Mouse (Mus musculus): ENCODE data around the gene Ncaph2.
A peak's percentile ranks its signal among the peaks of the same experiment; 100 is the strongest.

Gene Ncaph2

GRCm38 (mm10) chr15:89379429-89379828, 23.9 kb downstream of the Ncaph2 start:
- DNase-seq, result peak; percentile 68 to 70

GRCm38 (mm10) chr15:89384617-89385016, 29.1 kb downstream of the Ncaph2 start, which contains the start of gene Klhdc7b:
Gene Klhdc7b, plus strand, starts transcription at chr15:89384917.
- DNase-seq, result no peak

GRCm38 (mm10) chr15:89387127-89387526, 31.6 kb downstream of the Ncaph2 start:
- DNase-seq, result no peak

GRCm38 (mm10) chr15:89390081-89390480, 34.6 kb downstream of the Ncaph2 start:
- DNase-seq, result peak in 1 of 2 experiments; percentile 73

GRCm38 (mm10) chr15:89396883-89397282, 41.4 kb downstream of the Ncaph2 start:
- DNase-seq, result peak in 1 of 2 experiments; percentile 10

GRCm38 (mm10) chr15:89398146-89398545, 42.6 kb downstream of the Ncaph2 start:
- DNase-seq, result peak; percentile 65 to 68

GRCm38 (mm10) chr15:89399716-89400115, 44.2 kb downstream of the Ncaph2 start:
- no peak for DNase-seq

- DNase-seq, result no peak
Observed at GRCm38 (mm10) chr15:89402471-89402870, 47.0 kb downstream of the Ncaph2 start.

GRCm38 (mm10) chr15:89404831-89405623, 49.5 kb downstream of the Ncaph2 start:
- no peak for DNase-seq

GRCm38 (mm10) chr15:89406691-89407090, 51.2 kb downstream of the Ncaph2 start:
- DNase-seq, result no peak

- no peak for DNase-seq
Observed at GRCm38 (mm10) chr15:89410118-89410517, 54.6 kb downstream of the Ncaph2 start, which contains the start of gene Syce3. Gene Syce3, minus strand, starts transcription at chr15:89410503.

GRCm38 (mm10) chr15:89415282-89415681, 59.8 kb downstream of the Ncaph2 start:
- no peak for DNase-seq

GRCm38 (mm10) chr15:89421938-89422337, 66.4 kb downstream of the Ncaph2 start:
- DNase-seq, result no peak
